Comparison of ENCODE assay signal across 8 mouse cellular contexts in the genomic region with DNA sequence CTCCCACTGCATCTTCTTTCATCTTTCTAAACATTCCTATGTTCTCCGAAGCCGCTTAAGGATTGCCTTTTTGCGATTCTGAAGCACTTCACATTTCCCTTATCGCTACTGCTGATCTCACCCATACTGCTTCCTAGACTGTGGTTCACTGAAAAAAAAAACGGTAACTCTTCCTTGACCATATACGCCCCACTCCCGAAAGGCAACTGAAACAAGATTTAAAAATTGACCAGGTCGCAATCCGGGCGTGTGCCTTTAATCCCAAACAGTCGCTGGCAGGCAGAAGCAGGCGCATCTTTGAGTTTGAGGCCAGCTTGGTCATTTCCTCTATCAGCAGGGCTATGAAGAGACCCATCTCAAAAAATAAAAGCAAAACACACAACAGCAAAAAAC. TPM values are rescaled to one million over a fixed set of nuclear protein-coding genes. Genes with fewer than 3 reads are reported as not detected.
A peak's percentile ranks its signal among the peaks of the same experiment; 100 is the strongest.
DNase-seq lines count a peak whose midpoint lies in the region; ATAC-seq and TF ChIP-seq lines count a peak whose summit lies in the region.

No protein-coding gene starts in this region.

- H3K4me1 ChIP-seq in embryonic facial prominence, embryonic 15.5 days, result peaks cover 19% of the 10 kb centered on the region
- H3K4me1 ChIP-seq in hindbrain, embryonic 12.5 days, result peaks cover 26% of the 10 kb centered on the region
- H3K4me1 ChIP-seq in lung, embryonic 15.5 days, result peaks cover 25% of the 10 kb centered on the region

- TF ChIP-seq CTCF in Patski (IDR thresholded peaks at IDR 0.05), result no peak

- no peaks in the 10 kb centered on the region for H3K9me3 ChIP-seq in embryonic facial prominence, embryonic 15.5 days (replicated peaks)
- H3K9me3 ChIP-seq in hindbrain, embryonic 12.5 days (replicated peaks), result no peaks in the 10 kb centered on the region
- no peaks in the 10 kb centered on the region for H3K9me3 ChIP-seq in lung, embryonic 15.5 days

- peak overlapping the region; percentile 92 for H3K27ac ChIP-seq in embryonic facial prominence, embryonic 15.5 days (replicated peaks)
- H3K27ac ChIP-seq in hindbrain, embryonic 12.5 days, result peak overlapping the region; percentile 92
- peak overlapping the region; percentile 86 for H3K27ac ChIP-seq in lung, embryonic 15.5 days

- H3K36me3 ChIP-seq in embryonic facial prominence, embryonic 15.5 days, result peaks cover 4% of the 10 kb centered on the region
- peaks cover 8% of the 10 kb centered on the region for H3K36me3 ChIP-seq in hindbrain, embryonic 12.5 days
- peaks cover 13% of the 10 kb centered on the region for H3K36me3 ChIP-seq in lung, embryonic 15.5 days

- POLR2A ChIA-PET in Patski (lab: Charles Lee), result interaction anchor here (0.7 to 1.4 kb wide), 3 partner anchors 11 to 43 kb away, joined by 4 to 5 read pairs (median 5); no protein-coding TSS in a partner anchor

- 4% methylated on average over 12 of the region's 12 CpGs for WGBS in embryonic facial prominence, embryonic 15.5 days
- 9% methylated on average over 12 of the region's 12 CpGs for WGBS in hindbrain, embryonic 12.5 days
- 1% methylated on average over 12 of the region's 12 CpGs for WGBS in lung, embryonic 15.5 days

- peak; percentile 36 for ATAC-seq in Patski
- 0 out of 2 replicates have a peak, but pooled peaks have one; percentile 13 for ATAC-seq in embryonic facial prominence, embryonic 15.5 days (ENCODE audit: insufficient number of reproducible peaks, low FRiP score, low TSS enrichment, low read depth)
- ATAC-seq in hindbrain, embryonic 12.5 days (ENCODE audit: low FRiP score), result peak; percentile 20; the same call in 1 of the 2 replicates
- peak; percentile 32 for ATAC-seq in lung, embryonic 15.5 days (ENCODE audit: borderline replicate concordance, extremely low read depth, low FRiP score, low TSS enrichment)

- peak overlapping the region; percentile 59 for H3K4me2 ChIP-seq in embryonic facial prominence, embryonic 15.5 days (replicated peaks)
- peak overlapping the region; percentile 66 for H3K4me2 ChIP-seq in hindbrain, embryonic 12.5 days (replicated peaks)
- H3K4me2 ChIP-seq in lung, embryonic 15.5 days, result peak overlapping the region; percentile 67

- CTCF ChIA-PET in Patski (lab: Charles Lee), result no interaction called here

- peak; percentile 36 to 46 for DNase-seq in layer of hippocampus, postnatal 10 days (ENCODE audit: low spot score in 2 of 2)
- DNase-seq in layer of hippocampus, adult 18-20 months (ENCODE audit: low spot score in 2 of 2), result no peak
- DNase-seq in Patski (ENCODE audit: low read depth, low spot score), result no peak
- DNase-seq in right cerebral cortex, postnatal 14 days, result peak; percentile 13
- no peak for DNase-seq in layer of hippocampus, adult 9-10 months (ENCODE audit: low spot score)

- no peaks in the 10 kb centered on the region for H3K27me3 ChIP-seq in Patski
- H3K27me3 ChIP-seq in embryonic facial prominence, embryonic 15.5 days, result no peaks in the 10 kb centered on the region
- no peaks in the 10 kb centered on the region for H3K27me3 ChIP-seq in hindbrain, embryonic 12.5 days
- H3K27me3 ChIP-seq in lung, embryonic 15.5 days, result no peaks in the 10 kb centered on the region

- H3K4me3 ChIP-seq in embryonic facial prominence, embryonic 15.5 days (replicated peaks), result peak overlapping the region; percentile 88
- peak overlapping the region; percentile 87 for H3K4me3 ChIP-seq in hindbrain, embryonic 12.5 days
- peak overlapping the region; percentile 65 for H3K4me3 ChIP-seq in lung, embryonic 15.5 days

- H3K9ac ChIP-seq in embryonic facial prominence, embryonic 15.5 days, result peak overlapping the region; percentile 99
- H3K9ac ChIP-seq in hindbrain, embryonic 12.5 days, result peak overlapping the region; percentile 95
- peak overlapping the region; percentile 95 for H3K9ac ChIP-seq in lung, embryonic 15.5 days

- in situ Hi-C loops in Patski (cut with MboI; ENCODE audit: low pct_unique_long_range_greater_than_20kb), result no loop called here

RNA-seq across cellular contexts. Expression of gene Zfp207, which starts 0.5 kb away (rescaled TPM):
- total RNA-seq in layer of hippocampus, postnatal 10 days (2021), result 100 to 1,000 TPM; 152 to 164 TPM
- 100 to 1,000 TPM; 133 to 146 TPM for total RNA-seq in layer of hippocampus, adult 18-20 months (2021)
- 160 TPM for polyA plus RNA-seq in Patski (2021)
- 203 and 207 TPM in 2 replicates for polyA plus RNA-seq in embryonic facial prominence, embryonic 15.5 days (2015; fragmentation: Nextera tagmentation; extraction: Ambion mirVana)
- polyA plus RNA-seq in hindbrain, embryonic 12.5 days (2016; fragmentation: Nextera tagmentation; extraction: Ambion mirVana), result 265 TPM in 2 replicates
- 218 and 226 TPM in 2 replicates for polyA plus RNA-seq in lung, embryonic 15.5 days (2015; fragmentation: Nextera tagmentation; extraction: Ambion mirVana)

RNA-seq across cellular contexts. Expression of gene 5730455P16Rik, which starts 4.8 kb away (rescaled TPM):
- 10 to 100 TPM; 43.5 to 46.0 TPM for total RNA-seq in layer of hippocampus, postnatal 10 days (2021)
- total RNA-seq in layer of hippocampus, adult 18-20 months (2021), result 10 to 100 TPM; 50.8 to 54.1 TPM
- polyA plus RNA-seq in Patski (2021), result 26.3 TPM
- 20.3 and 20.9 TPM in 2 replicates for polyA plus RNA-seq in embryonic facial prominence, embryonic 15.5 days (2015; fragmentation: Nextera tagmentation; extraction: Ambion mirVana)
- polyA plus RNA-seq in hindbrain, embryonic 12.5 days (2016; fragmentation: Nextera tagmentation; extraction: Ambion mirVana), result 28.7 and 31.4 TPM in 2 replicates
- polyA plus RNA-seq in lung, embryonic 15.5 days (2015; fragmentation: Nextera tagmentation; extraction: Ambion mirVana), result 16.8 and 18.2 TPM in 2 replicates

RNA-seq across cellular contexts. Expression of gene Psmd11, which starts 45.8 kb away (rescaled TPM):
- total RNA-seq in layer of hippocampus, postnatal 10 days (2021), result 100 to 1,000 TPM; 106 to 116 TPM
- total RNA-seq in layer of hippocampus, adult 18-20 months (2021), result 100 to 1,000 TPM in 1 of 2 experiments, 10 to 100 TPM in 1; 98.8 to 106 TPM
- 133 TPM for polyA plus RNA-seq in Patski (2021)
- 293 and 308 TPM in 2 replicates for polyA plus RNA-seq in embryonic facial prominence, embryonic 15.5 days (2015; fragmentation: Nextera tagmentation; extraction: Ambion mirVana)
- 316 and 330 TPM in 2 replicates for polyA plus RNA-seq in hindbrain, embryonic 12.5 days (2016; fragmentation: Nextera tagmentation; extraction: Ambion mirVana)
- polyA plus RNA-seq in lung, embryonic 15.5 days (2015; fragmentation: Nextera tagmentation; extraction: Ambion mirVana), result 300 and 311 TPM in 2 replicates

Comparison
In these comparisons a context has a peak if more than half of its experiments do, and no peak if none do; other contexts are left out.
1. DNase-seq: peak in layer of hippocampus, postnatal 10 days (2 of 2) and right cerebral cortex, postnatal 14 days (single experiment); none in layer of hippocampus, adult 18-20 months (0 of 2), Patski (single experiment) and layer of hippocampus, adult 9-10 months (single experiment).
2. Peak in every context shown above with its lines, with median percentiles within 50 percentile points of each other: ATAC-seq, H3K27ac ChIP-seq, H3K4me2 ChIP-seq, H3K4me3 ChIP-seq and H3K9ac ChIP-seq.